Mouse (Mus musculus): ENCODE results near the gene Nhej1.

The Nhej1 gene

GRCm38 (mm10) chr1:74973590-74973989 lies 151.4 kb downstream of the Nhej1 start:
- DNase-seq, result no peak

- DNase-seq, result peak; percentile 18 to 22
Observed at GRCm38 (mm10) chr1:74971353-74972050, 153.5 kb downstream of the Nhej1 start.

- DNase-seq, result no peak
Observed at GRCm38 (mm10) chr1:74967962-74968580, 156.9 kb downstream of the Nhej1 start.

- peak; percentile 90 to 92 for DNase-seq
Observed at GRCm38 (mm10) chr1:74964494-74965215, 160.3 kb downstream of the Nhej1 start.

- no peak for DNase-seq
Observed at GRCm38 (mm10) chr1:74962853-74963227, 162.2 kb downstream of the Nhej1 start.

- no peak for DNase-seq
Observed at GRCm38 (mm10) chr1:74962126-74962852, 162.7 kb downstream of the Nhej1 start.

GRCm38 (mm10) chr1:74961722-74962121 lies 163.3 kb downstream of the Nhej1 start:
- DNase-seq, result no peak

- no peak for DNase-seq
Observed at GRCm38 (mm10) chr1:74960059-74960458, 164.9 kb downstream of the Nhej1 start.

GRCm38 (mm10) chr1:74951556-74952210 lies 173.3 kb downstream of the Nhej1 start, which contains the start of gene Ihh:
Gene Ihh, minus strand, starts transcription at chr1:74951672.
- DNase-seq, result peak; percentile 38 to 63

GRCm38 (mm10) chr1:74950576-74951490 lies 174.2 kb downstream of the Nhej1 start:
- DNase-seq, result peak; percentile 18 to 43

GRCm38 (mm10) chr1:74950066-74950465 lies 174.9 kb downstream of the Nhej1 start:
- DNase-seq, result peak; percentile 7 to 22

GRCm38 (mm10) chr1:74949666-74950050 lies 175.3 kb downstream of the Nhej1 start:
- peak; percentile 76 to 86 for DNase-seq

- peak; percentile 82 to 85 for DNase-seq
Observed at GRCm38 (mm10) chr1:74948784-74949665, 176.0 kb downstream of the Nhej1 start.

- DNase-seq, result peak; percentile 59 to 70
Observed at GRCm38 (mm10) chr1:74947986-74948670, 176.9 kb downstream of the Nhej1 start.

GRCm38 (mm10) chr1:74941651-74942360 lies 183.2 kb downstream of the Nhej1 start:
- no peak for DNase-seq

GRCm38 (mm10) chr1:74939762-74940161 lies 185.2 kb downstream of the Nhej1 start:
- DNase-seq, result peak; percentile 71 to 72

GRCm38 (mm10) chr1:74936221-74936830 lies 188.7 kb downstream of the Nhej1 start:
- DNase-seq, result peak; percentile 13 to 31

GRCm38 (mm10) chr1:74935402-74935801 lies 189.6 kb downstream of the Nhej1 start, which contains the start of gene Cfap65:
Gene Cfap65, minus strand, starts transcription at chr1:74935599.
- peak; percentile 69 to 70 for DNase-seq

All from kidney, postnatal 4 days (tissue).